Mouse (Mus musculus): ENCODE measurements around the gene Per3. TPM values are rescaled to one million over a fixed set of nuclear protein-coding genes. Genes with fewer than 3 reads are reported as not detected.

Gene Per3
- total RNA-seq, 2 experiments from 2014 or later, result 3.8 to 16.2 TPM

DNA sequence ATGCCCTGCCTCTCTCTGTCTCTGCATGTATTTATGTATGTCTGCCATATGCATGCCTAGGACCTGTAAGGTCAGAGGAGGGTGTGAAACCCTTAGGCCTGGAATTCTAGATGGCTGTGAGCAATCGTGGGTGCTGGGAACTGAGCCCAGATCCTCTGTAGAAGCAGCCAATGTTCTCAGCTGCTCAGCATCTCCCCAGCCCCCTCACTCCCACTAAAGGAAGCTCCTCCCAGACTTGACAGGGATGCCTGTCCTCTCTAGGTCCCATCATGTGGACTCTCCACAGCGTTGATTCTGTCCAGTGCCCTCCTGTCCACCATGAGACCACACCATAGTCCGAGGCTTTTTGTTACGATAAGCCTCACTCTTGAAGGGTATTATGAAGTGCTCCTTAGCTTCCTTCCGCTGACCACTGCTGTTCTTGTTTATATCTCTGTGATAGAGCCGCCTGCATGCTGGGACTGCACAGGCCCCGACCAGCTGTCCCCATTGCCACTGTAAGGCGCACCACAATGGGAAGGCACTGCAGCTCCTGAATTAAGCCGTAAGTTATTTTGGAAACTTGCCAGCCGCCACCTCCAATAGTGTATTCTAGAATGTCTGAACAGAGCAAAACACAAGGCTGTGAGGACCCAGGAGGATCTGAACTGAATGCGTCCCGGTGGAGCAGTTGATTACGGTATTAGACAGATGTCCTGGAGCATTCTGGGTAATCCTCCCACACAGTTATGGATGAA is 87.9 kb downstream of the Per3 start:
- DNase-seq, result no peak

Other genes starting within 250 kb of the Per3 start
- 10 to 100 TPM; 16.0 to 17.9 TPM for gene Errfi1, start 190.7 kb downstream of the Per3 start, total RNA-seq (2021)
- gene Park7, start 130.2 kb downstream of the Per3 start, total RNA-seq (2021), result 100 to 1,000 TPM; 669 to 811 TPM
- under 1 TPM in 1 of 2 experiments, not detected in 1; 0.18 TPM for gene Tnfrsf9, start 130.1 kb downstream of the Per3 start, total RNA-seq (2021)
- not detected for gene Uts2, start 47.6 kb downstream of the Per3 start, total RNA-seq (2021)
- 10 to 100 TPM; 49.0 to 54.0 TPM for gene Vamp3, start 13.3 kb upstream of the Per3 start, total RNA-seq (2021)
- not detected for gene Gm13090, start 44.9 kb upstream of the Per3 start, total RNA-seq (2021)

All from gastrocnemius, postnatal 25 days (tissue).